Mouse (Mus musculus) forebrain, embryonic 12.5 days (tissue): ENCODE data around the gene Gm5244. TPM values are rescaled to one million over a fixed set of nuclear protein-coding genes. Genes with fewer than 3 reads are reported as not detected.

Source experiments
- ATAC-seq: fragments of 200-750 bp; cut with Nextera tagmentation; 2 replicates; pipeline ENCODE4 v1.8.0; 2017; ENCODE audit warnings: moderate TSS enrichment; ENCODE audit not compliant: low FRiP score
- H3K27ac ChIP-seq: fragments of 300-500 bp; sonication (generic); 2 replicates; pipeline ENCODE4 v1.5.1; 2016; ENCODE audit warnings: mild to moderate bottlenecking
- H3K27me3 ChIP-seq: fragments of 300-500 bp; sonication (generic); 2 replicates; pipeline ENCODE4 v1.6.1; 2016; ENCODE audit warnings: mild to moderate bottlenecking
- H3K36me3 ChIP-seq: fragments of 300-500 bp; sonication (generic); replicated peaks from 2 replicates; pipeline ENCODE4 v1.6.1; 2016; ENCODE audit warnings: mild to moderate bottlenecking
- H3K4me1 ChIP-seq: fragments of 300-500 bp; sonication (generic); 2 replicates; pipeline ENCODE4 v1.6.1; 2016
- H3K4me2 ChIP-seq: fragments of 300-500 bp; sonication (generic); 2 replicates; pipeline ENCODE4 v1.6.1; 2016; ENCODE audit warnings: mild to moderate bottlenecking, moderate library complexity
- H3K4me3 ChIP-seq: fragments of 300-500 bp; sonication (generic); replicated peaks from 2 replicates; pipeline ENCODE4 v1.5.1; 2016; ENCODE audit warnings: mild to moderate bottlenecking
- H3K9ac ChIP-seq: fragments of 300-500 bp; sonication (generic); 2 replicates; pipeline ENCODE4 v1.6.1; 2016; ENCODE audit warnings: mild to moderate bottlenecking
- H3K9me3 ChIP-seq: fragments of 300-500 bp; sonication (generic); 2 replicates; pipeline ENCODE4 v1.6.1; 2016
- WGBS: fragments of 180-500 bp; shearing (Covaris S2); methylation state at CpG from one replicate; pipeline ENCODE4 v1.1.7; 2016; 5-methylcytosine and 5-hydroxymethylcytosine counted together
- polyA plus RNA-seq: library from polyadenylated mRNA; unstranded; fragments of >200 nt; fragmentation: Nextera tagmentation; extraction: Ambion mirVana; gene quantifications from 2 replicates; pipeline ENCODE4 v1.2.1, GENCODE M21; 2016

Gm5244 gene
- polyA plus RNA-seq, 1 experiment from 2014 or later: not detected

DNA sequence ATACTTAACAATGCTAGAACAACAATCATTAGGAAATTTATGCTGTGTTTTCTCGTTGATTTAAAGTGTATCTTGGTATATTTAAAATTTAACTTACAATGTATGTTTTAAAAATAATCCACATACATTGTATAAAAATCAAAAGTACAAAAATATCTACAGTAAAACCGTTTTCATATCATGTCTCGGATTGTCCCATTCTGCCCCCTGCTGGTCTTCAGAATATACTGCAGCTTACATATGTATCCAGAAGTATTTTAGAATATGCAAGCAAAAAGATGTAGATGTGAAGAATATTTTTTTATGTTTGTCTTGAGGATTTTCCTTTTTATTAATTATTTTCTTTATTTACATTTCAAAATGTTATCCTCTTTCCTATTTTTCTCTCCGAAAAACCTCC lies 26.1 kb upstream of the Gm5244 start:
- Histone ChIP-seq H3K27me3 (no peaks in the 10 kb centered on the region), H3K9me3 (no peaks in the 10 kb centered on the region), H3K4me2 (no peak overlapping the region), H3K9ac (no peak overlapping the region), H3K36me3 (no peaks in the 10 kb centered on the region), H3K4me1 (no peaks in the 10 kb centered on the region), H3K27ac (no peak overlapping the region), H3K4me3 (no peak overlapping the region)
- 36% methylated on average over 4 of the region's 4 CpGs for WGBS
- ATAC-seq: no peak

DNA sequence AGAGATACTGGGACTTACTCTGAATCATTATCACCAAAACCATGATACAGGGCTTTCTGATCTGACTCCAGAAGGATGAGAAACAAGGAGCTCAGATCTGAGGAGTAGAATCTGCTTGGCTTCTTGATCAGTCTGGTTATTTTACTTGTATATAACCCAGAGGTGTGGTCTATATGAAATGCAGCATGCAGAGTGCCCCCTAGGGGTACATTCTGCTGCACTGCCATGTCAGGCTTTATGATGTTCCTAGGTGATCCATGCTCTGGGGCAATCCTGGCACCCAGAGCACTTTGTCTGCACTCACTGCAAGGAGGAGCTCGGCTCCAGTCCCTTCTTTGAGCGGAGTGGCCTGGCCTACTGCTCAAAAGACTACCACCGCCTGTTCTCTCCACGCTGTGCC lies 21.9 kb upstream of the Gm5244 start:
- ATAC-seq: no peak
- 73% methylated on average over 4 of the region's 4 CpGs for WGBS

DNA sequence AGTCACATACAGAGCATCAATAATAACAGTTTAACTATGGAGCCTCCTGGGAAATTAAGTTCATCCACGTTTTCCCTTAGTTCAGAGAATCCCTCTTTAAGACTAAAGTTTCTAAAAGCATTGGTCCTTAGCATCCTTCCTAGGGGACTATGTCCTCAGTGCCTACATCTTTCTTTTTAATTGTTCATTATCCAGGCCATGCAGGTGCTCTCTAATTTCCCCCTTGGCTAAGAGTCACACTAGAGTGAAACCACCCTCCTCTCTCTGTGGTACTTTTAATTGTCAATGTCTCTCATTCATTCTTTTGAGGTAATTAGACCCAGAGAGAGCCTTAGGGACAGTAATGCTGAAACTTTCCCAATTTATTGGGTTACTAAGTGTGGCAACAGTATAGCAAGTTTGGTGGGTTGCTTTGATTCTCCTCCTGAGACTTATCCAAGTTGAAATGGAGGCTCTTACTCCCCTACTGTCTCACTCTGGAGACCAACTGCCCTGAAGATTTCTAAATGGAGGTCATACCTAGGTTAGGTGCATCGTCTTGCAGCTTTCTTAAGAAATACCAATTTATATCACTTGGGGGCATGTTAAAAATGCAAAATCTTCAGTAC lies 15.6 kb upstream of the Gm5244 start:
- ATAC-seq: no peak
- H3K27ac ChIP-seq: no peak overlapping the region
- H3K9ac ChIP-seq: no peak overlapping the region
- no peak overlapping the region for H3K4me3 ChIP-seq
- no peaks in the 10 kb centered on the region for H3K36me3 ChIP-seq
- H3K4me1 ChIP-seq: no peaks in the 10 kb centered on the region
- 78% methylated on average over 2 of the region's 2 CpGs for WGBS
- no peaks in the 10 kb centered on the region for H3K9me3 ChIP-seq
- H3K4me2 ChIP-seq: no peak overlapping the region
- no peaks in the 10 kb centered on the region for H3K27me3 ChIP-seq

More for the DNA sequence above, 21.9 kb upstream of the Gm5244 start:
- Histone ChIP-seq H3K4me2 (no peak overlapping the region), H3K4me3 (no peak overlapping the region), H3K9ac (no peak overlapping the region), H3K27ac (no peak overlapping the region), H3K9me3 (no peaks in the 10 kb centered on the region), H3K36me3 (no peaks in the 10 kb centered on the region), H3K4me1 (no peaks in the 10 kb centered on the region), H3K27me3 (no peaks in the 10 kb centered on the region)

DNA sequence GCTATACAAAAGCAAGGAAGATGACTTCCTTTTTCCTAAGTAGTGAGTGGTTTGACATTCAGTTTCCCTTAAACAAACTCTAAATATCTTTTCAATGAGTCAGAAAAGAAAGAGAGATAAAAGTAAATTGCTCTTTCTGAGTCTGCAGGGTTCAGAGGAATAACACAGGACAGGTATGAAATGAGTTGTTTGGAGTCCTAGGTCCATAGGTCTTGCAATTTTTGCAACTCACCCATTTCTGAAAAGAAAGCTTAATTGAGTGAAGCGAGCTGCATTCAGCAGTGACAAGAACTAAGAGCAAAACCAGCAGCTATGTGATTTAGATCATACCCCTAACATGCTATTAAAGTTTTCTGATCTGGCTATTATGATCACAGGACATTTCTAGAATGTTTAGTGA lies 14.9 kb upstream of the Gm5244 start:
- Histone ChIP-seq H3K4me3 (no peak overlapping the region), H3K36me3 (no peaks in the 10 kb centered on the region), H3K9ac (no peak overlapping the region), H3K27me3 (no peaks in the 10 kb centered on the region), H3K27ac (no peak overlapping the region), H3K9me3 (no peaks in the 10 kb centered on the region), H3K4me1 (no peaks in the 10 kb centered on the region), H3K4me2 (no peak overlapping the region)
- ATAC-seq: no peak
- WGBS: 75% methylated on average over 1 of the region's 1 CpGs

DNA sequence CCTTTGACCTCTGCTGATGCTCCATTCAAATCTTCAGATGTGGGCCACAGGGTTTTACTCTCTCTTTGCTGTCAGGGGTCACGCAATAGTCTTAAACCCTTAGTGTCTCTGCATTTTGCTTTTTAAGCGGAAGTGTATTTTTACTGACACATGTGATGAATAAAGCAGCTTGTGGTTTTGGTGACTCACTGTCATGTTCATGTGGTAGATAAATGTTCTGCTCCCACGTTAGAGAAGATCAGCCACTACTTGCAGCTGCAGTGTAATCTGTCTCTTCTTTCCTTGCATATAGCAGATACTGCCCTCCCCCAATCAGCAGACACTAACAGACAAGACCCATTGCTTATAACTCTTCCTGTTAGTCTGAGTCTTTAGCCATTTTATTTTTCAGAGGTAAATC lies 12.9 kb upstream of the Gm5244 start:
- Histone ChIP-seq H3K4me2 (no peak overlapping the region), H3K27me3 (no peaks in the 10 kb centered on the region), H3K4me1 (no peaks in the 10 kb centered on the region), H3K9ac (no peak overlapping the region), H3K4me3 (no peak overlapping the region), H3K36me3 (no peaks in the 10 kb centered on the region), H3K27ac (no peak overlapping the region), H3K9me3 (no peaks in the 10 kb centered on the region)
- no peak for ATAC-seq
- WGBS: 88% methylated on average over 3 of the region's 3 CpGs

DNA sequence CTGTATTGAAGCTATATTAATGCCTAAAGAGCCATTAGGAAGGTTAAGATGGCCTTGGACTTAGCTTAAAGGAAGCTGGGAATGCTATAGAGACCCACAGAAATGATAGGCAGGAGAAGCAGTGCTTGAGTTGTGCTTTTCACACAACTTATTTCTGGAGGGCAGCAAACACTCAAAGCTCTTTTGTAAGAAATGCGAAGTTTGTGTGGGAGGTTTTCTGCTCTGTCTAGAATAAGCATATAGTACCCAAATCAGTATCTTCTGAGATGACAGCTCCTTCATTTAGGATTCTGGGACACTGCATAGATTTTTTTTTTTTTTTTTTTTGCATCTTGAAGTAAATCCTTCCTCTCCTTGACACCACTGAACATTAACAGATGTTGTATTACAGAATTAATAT lies 8.0 kb upstream of the Gm5244 start:
- no peaks in the 10 kb centered on the region for H3K36me3 ChIP-seq
- no peak overlapping the region for H3K4me3 ChIP-seq
- no peak overlapping the region for H3K9ac ChIP-seq
- H3K27me3 ChIP-seq: no peaks in the 10 kb centered on the region
- no peak overlapping the region for H3K27ac ChIP-seq
- H3K4me2 ChIP-seq: no peak overlapping the region
- ATAC-seq: no peak
- no peaks in the 10 kb centered on the region for H3K9me3 ChIP-seq
- no peaks in the 10 kb centered on the region for H3K4me1 ChIP-seq
- WGBS: 88% methylated on average over 1 of the region's 1 CpGs

DNA sequence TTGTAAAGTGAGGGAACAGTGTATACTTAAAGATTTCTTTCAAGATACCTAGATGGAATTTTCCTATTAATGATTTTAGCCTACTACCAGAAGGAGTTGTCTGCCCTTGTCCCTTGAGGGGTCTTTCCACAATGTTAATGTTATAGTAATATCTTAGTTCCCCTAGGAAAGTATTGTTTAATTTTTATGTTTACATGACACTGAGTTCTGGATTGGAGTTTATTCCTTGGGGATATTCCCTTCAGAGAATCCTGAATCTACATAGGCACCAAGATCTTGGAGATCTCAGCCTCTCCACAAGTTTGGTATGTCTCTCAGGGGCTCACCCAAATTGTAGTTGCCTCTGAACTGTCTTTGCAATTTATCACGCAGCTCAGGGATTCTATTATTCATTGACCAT lies 10.5 kb downstream of the Gm5244 start, which contains the start of gene Olfr1444:
Gene Olfr1444, plus strand, starts transcription at position 301 of the 400 bp plus-strand sequence.
- WGBS: 49% methylated on average over 1 of the region's 1 CpGs
- Histone ChIP-seq H3K4me3 (no peak within 1 kb of the TSS), H3K27ac (no peak within 1 kb of the TSS), H3K36me3 (no peaks in the 10 kb centered on the region), H3K4me1 (no peaks in the 10 kb centered on the region), H3K4me2 (no peak within 1 kb of the TSS), H3K9ac (no peak within 1 kb of the TSS), H3K27me3 (no peaks in the 10 kb centered on the region), H3K9me3 (no peaks in the 10 kb centered on the region; the same call in 1 of the 2 replicates)
- ATAC-seq: no peak

DNA sequence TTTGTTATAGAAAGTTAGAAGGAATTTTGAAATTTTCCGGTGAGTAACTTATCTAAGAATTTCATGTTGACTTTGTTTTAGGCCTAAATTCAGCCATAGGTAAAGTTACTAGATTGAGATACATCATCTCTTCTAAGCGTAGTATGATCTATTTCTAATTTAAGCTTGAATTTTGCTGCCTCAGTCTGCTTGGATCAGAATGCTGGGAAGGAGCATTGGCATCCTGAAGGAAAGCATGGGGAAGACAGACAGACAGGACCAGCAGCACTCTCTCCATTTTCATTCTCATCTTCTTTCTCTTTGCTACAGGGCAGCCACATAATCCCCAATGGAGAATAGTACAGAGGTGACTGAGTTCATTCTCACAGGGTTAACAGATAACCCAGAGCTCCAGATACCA lies 37.1 kb downstream of the Gm5244 start, which contains the start of gene Olfr1445:
Gene Olfr1445, plus strand, starts transcription at position 301 of the 400 bp plus-strand sequence.
- Histone ChIP-seq H3K4me2 (no peak within 1 kb of the TSS), H3K27ac (no peak within 1 kb of the TSS), H3K9ac (no peak within 1 kb of the TSS), H3K4me1 (no peaks in the 10 kb centered on the region), H3K9me3 (no peaks in the 10 kb centered on the region), H3K4me3 (no peak within 1 kb of the TSS), H3K36me3 (no peaks in the 10 kb centered on the region), H3K27me3 (no peaks in the 10 kb centered on the region)
- 90% methylated on average over 2 of the region's 2 CpGs for WGBS
- ATAC-seq: no peak

DNA sequence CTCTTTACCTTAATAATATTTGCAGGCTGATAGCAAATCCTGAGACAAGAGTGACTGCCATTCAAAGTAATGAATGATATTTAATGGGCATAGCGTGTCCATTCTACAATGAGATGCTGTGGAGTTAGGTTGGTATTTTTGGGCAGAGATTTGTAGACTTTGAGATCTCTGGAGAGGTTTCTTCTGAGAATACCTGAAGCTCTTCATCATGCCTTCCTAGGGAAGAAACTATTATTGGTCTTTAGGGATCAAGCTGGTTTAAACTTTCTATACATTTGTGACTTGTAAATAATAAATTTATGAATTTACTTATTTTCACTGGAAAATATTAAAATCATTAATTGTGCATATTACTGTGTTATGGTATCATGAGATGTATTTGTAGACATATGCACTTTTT lies 46.9 kb downstream of the Gm5244 start, which contains the start of gene Olfr1446:
Gene Olfr1446, minus strand, starts transcription at position 101 of the 400 bp plus-strand sequence.
- Histone ChIP-seq H3K9me3 (no peaks in the 10 kb centered on the region), H3K4me3 (no peak within 1 kb of the TSS), H3K9ac (no peak within 1 kb of the TSS), H3K4me2 (no peak within 1 kb of the TSS), H3K27ac (no peak within 1 kb of the TSS), H3K36me3 (no peaks in the 10 kb centered on the region), H3K4me1 (no peaks in the 10 kb centered on the region), H3K27me3 (no peaks in the 10 kb centered on the region)
- no peak for ATAC-seq
- 83% methylated on average over 1 of the region's 1 CpGs for WGBS

Other genes with a start within 250 kb of the Gm5244 start
- not detected in 2 replicates for gene Gm4952, start 246.7 kb upstream of the Gm5244 start, polyA plus RNA-seq
- gene Glyat, start 213.4 kb upstream of the Gm5244 start, polyA plus RNA-seq: not detected in 2 replicates
- gene Olfr1442, start 176.2 kb upstream of the Gm5244 start, polyA plus RNA-seq: not detected in 2 replicates
- not detected in 2 replicates for gene Olfr1443, start 168.6 kb upstream of the Gm5244 start, polyA plus RNA-seq
- gene Keg1, start 150.9 kb upstream of the Gm5244 start, polyA plus RNA-seq: not detected in 2 replicates
- gene Cntf, start 81.0 kb upstream of the Gm5244 start, polyA plus RNA-seq: 1.8 and 2.2 TPM in 2 replicates
- 22.1 and 23.0 TPM in 2 replicates for gene Zfp91, start 50.6 kb upstream of the Gm5244 start, polyA plus RNA-seq
- gene Lpxn, start 50.5 kb upstream of the Gm5244 start, polyA plus RNA-seq: 0.87 and 1.1 TPM in 2 replicates
- gene Olfr1444, start 10.6 kb downstream of the Gm5244 start, polyA plus RNA-seq: not detected in 2 replicates
- not detected in 2 replicates for gene Olfr1445, start 37.2 kb downstream of the Gm5244 start, polyA plus RNA-seq
- not detected in 2 replicates for gene Olfr1446, start 46.8 kb downstream of the Gm5244 start, polyA plus RNA-seq
- not detected in 2 replicates for gene Olfr1447, start 57.1 kb downstream of the Gm5244 start, polyA plus RNA-seq
- gene Olfr1448, start 77.7 kb downstream of the Gm5244 start, polyA plus RNA-seq: not detected in 2 replicates
- not detected in 2 replicates for gene Olfr1449, start 84.2 kb downstream of the Gm5244 start, polyA plus RNA-seq
- not detected in 2 replicates for gene Olfr1450, start 103.6 kb downstream of the Gm5244 start, polyA plus RNA-seq
- not detected in 2 replicates for gene Olfr1451, start 148.3 kb downstream of the Gm5244 start, polyA plus RNA-seq
- gene Olfr1453, start 181.6 kb downstream of the Gm5244 start, polyA plus RNA-seq: not detected in 2 replicates
- gene Olfr1454, start 213.9 kb downstream of the Gm5244 start, polyA plus RNA-seq: not detected in 2 replicates